Mouse (Mus musculus) myocyte (in vitro differentiated cells): ENCODE data around the gene Gatad1.

Source experiments
- CEBPB ChIP-seq: IDR thresholded peaks from 2 replicates; pipeline ENCODE4 v1.6.1; 2011; ENCODE audit warnings: mild to moderate bottlenecking, moderate library complexity; ENCODE audit not compliant: poor library complexity, insufficient read depth, severe bottlenecking
- E2F4 ChIP-seq: IDR thresholded peaks from one replicate; pipeline ENCODE4 v1.6.1; 2011; ENCODE audit warnings: mild to moderate bottlenecking, control low read depth, moderate library complexity; ENCODE audit not compliant: insufficient read depth
- MAX ChIP-seq: IDR thresholded peaks from one replicate; pipeline ENCODE4 v1.6.1; 2011; ENCODE audit warnings: low read depth, mild to moderate bottlenecking, control low read depth
- MYOD1 ChIP-seq, 3 experiments: IDR thresholded peaks; one replicate each; pipeline ENCODE4 v1.6.1; 2011; ENCODE audit warnings: control low read depth in 2 of 3, low read depth in 2 of 3, mild to moderate bottlenecking in 2 of 3, moderate library complexity in 1 of 3; ENCODE audit not compliant: insufficient read length in 2 of 3, control insufficient read depth in 1 of 3
- MYOG ChIP-seq, 3 experiments: IDR thresholded peaks; one replicate each; pipeline ENCODE4 v1.6.1; 2011; ENCODE audit warnings: control low read depth in 2 of 3, low read depth in 2 of 3, mild to moderate bottlenecking in 2 of 3; ENCODE audit not compliant: insufficient read length in 2 of 3, control insufficient read depth in 1 of 3, insufficient read depth in 1 of 3
- POLR2A ChIP-seq: IDR thresholded peaks from one replicate; pipeline ENCODE4 v1.6.1; 2011; ENCODE audit warnings: low read depth, mild to moderate bottlenecking, control low read depth, moderate library complexity; ENCODE audit not compliant: insufficient read length
- POLR2AphosphoS2 ChIP-seq: IDR thresholded peaks from one replicate; pipeline ENCODE4 v1.6.1; 2011; ENCODE audit warnings: low read depth, control low read depth; ENCODE audit not compliant: insufficient read length
- REST ChIP-seq: IDR thresholded peaks from one replicate; pipeline ENCODE4 v1.6.1; 2011; ENCODE audit warnings: mild to moderate bottlenecking, control low read depth, moderate library complexity; ENCODE audit not compliant: insufficient read depth, insufficient read length
- TCF12 ChIP-seq: IDR thresholded peaks from one replicate; pipeline ENCODE4 v1.6.1; 2011; ENCODE audit warnings: mild to moderate bottlenecking, control low read depth; ENCODE audit not compliant: poor library complexity, insufficient read depth, severe bottlenecking
- TCF3 ChIP-seq: IDR thresholded peaks from one replicate; pipeline ENCODE4 v1.6.1; 2011; ENCODE audit warnings: low read depth, control low read depth; ENCODE audit not compliant: insufficient read length
- USF1 ChIP-seq: IDR thresholded peaks from one replicate; pipeline ENCODE4 v1.6.1; 2011; ENCODE audit warnings: low read depth, mild to moderate bottlenecking, control low read depth, moderate library complexity

DNA sequence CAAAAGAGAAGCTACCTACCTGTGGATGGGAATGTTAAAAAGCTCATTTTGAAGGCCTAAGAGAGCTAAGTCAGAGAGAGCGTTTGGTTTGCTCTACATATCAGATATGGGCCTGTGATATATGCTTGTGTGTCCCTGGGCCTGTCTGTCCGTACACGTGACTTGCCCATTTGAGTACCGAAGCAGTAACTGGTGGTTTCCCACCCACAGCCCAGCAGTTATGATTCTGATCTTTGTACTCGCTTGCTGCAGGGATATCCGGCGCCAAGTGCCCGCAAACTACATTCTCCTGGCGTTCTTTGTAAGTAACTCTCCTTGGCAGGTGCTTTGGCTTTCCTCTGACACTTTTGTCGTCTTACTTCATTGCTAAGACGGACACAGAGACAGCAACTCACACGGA, 9.6 kb upstream of the Gatad1 start:
- TF ChIP-seq MYOD1 (IDR thresholded peaks at IDR 0.05; ENCODE audit: control insufficient read depth in 1 of 3, insufficient read length in 2 of 3, low read depth in 2 of 3) (no peak), POLR2A (no peak), POLR2AphosphoS2 (no peak), USF1 (no peak), MYOG (IDR thresholded peaks at IDR 0.05; ENCODE audit: control insufficient read depth in 1 of 3, insufficient read depth in 1 of 3, insufficient read length in 2 of 3, low read depth in 2 of 3) (no peak), MAX (no peak), E2F4 (no peak), REST (no peak), TCF3 (no peak), TCF12 (no peak), CEBPB (no peak)
